Mouse (Mus musculus): ENCODE data around the gene Zfp410. TPM values are rescaled to one million over a fixed set of nuclear protein-coding genes. Genes with fewer than 3 reads are reported as not detected.

The Zfp410 gene
- 85.7 TPM for total RNA-seq (2023)

GRCm38 (mm10) chr12:84316721-84317621 is at the start of gene Zfp410:
Gene Zfp410, plus strand, starts transcription at chr12:84316852.

GRCm38 (mm10) chr12:84284885-84285592 is 31.6 kb upstream of the Zfp410 start, which contains the start of gene Ptgr2:
Gene Ptgr2, plus strand, starts transcription at chr12:84285232.

GRCm38 (mm10) chr12:84361555-84362489 is 45.2 kb downstream of the Zfp410 start, which contains the start of the genes Coq6 and Fam161b:
Gene Coq6, plus strand, starts transcription at chr12:84361657.
Gene Fam161b, minus strand, starts transcription at chr12:84361833.

Other genes starting within 250 kb of the Zfp410 start
- gene Acot5, start 247.5 kb upstream of the Zfp410 start, total RNA-seq (2023), result not detected
- 3.0 TPM for gene Acot6, start 216.2 kb upstream of the Zfp410 start, total RNA-seq (2023)
- gene Dnal1, start 202.5 kb upstream of the Zfp410 start, total RNA-seq (2023), result 0.15 TPM
- gene Pnma1, start 168.4 kb upstream of the Zfp410 start, total RNA-seq (2023), result 13.6 TPM
- 257 TPM for gene Elmsan1, start 98.0 kb upstream of the Zfp410 start, total RNA-seq (2023)
- gene Ptgr2, start 31.6 kb upstream of the Zfp410 start, total RNA-seq (2023), result 12.9 TPM
- 29.5 TPM for gene Coq6, start 44.8 kb downstream of the Zfp410 start, total RNA-seq (2023)
- gene Fam161b, start 45.0 kb downstream of the Zfp410 start, total RNA-seq (2023), result 1.0 TPM
- 36.6 TPM for gene Entpd5, start 92.2 kb downstream of the Zfp410 start, total RNA-seq (2023)
- gene Bbof1, start 92.2 kb downstream of the Zfp410 start, total RNA-seq (2023), result 1.1 TPM
- gene Rnf113a2, start 100.3 kb downstream of the Zfp410 start, total RNA-seq (2023), result 34.1 TPM
- gene Aldh6a1, start 134.2 kb downstream of the Zfp410 start, total RNA-seq (2023), result 7.4 TPM
- gene Lin52, start 134.6 kb downstream of the Zfp410 start, total RNA-seq (2023), result 18.8 TPM